Mouse (Mus musculus): ENCODE data around the gene Coro2a. TPM values are rescaled to one million over a fixed set of nuclear protein-coding genes. Genes with fewer than 3 reads are reported as not detected.

Coro2a gene
- polyA plus RNA-seq, 1 experiment: 4.2 TPM

- no peak overlapping the region for H3K4me3 ChIP-seq (ENCODE audit: insufficient read depth, low read depth, low read length)
- H3K36me3 ChIP-seq (ENCODE audit: control insufficient read depth, insufficient read depth, low read length): no peaks in the 10 kb centered on the region
- WGBS: 58% methylated on average over 12 of the region's 12 CpGs
- no peak for DNase-seq
- H3K27me3 ChIP-seq (replicated peaks; ENCODE audit: control insufficient read depth, insufficient read depth, low read length): no peaks in the 10 kb centered on the region
- TF ChIP-seq POLR2A (IDR thresholded peaks at IDR 0.05; ENCODE audit: low read depth, low read length): no peak
- TF ChIP-seq CTCF (conservative IDR thresholded peaks at IDR 0.05; ENCODE audit: insufficient read depth, insufficient read length, low read depth, low read length): no peak
- H3K27ac ChIP-seq (ENCODE audit: insufficient read depth, low read depth, low read length): no peak overlapping the region
- no peaks in the 10 kb centered on the region for H3K4me1 ChIP-seq (ENCODE audit: control insufficient read depth, insufficient read depth, low read length)
These were observed 27.2 kb downstream of the Coro2a start for GRCm38 (mm10) chr4:46574841-46575240.

DNA sequence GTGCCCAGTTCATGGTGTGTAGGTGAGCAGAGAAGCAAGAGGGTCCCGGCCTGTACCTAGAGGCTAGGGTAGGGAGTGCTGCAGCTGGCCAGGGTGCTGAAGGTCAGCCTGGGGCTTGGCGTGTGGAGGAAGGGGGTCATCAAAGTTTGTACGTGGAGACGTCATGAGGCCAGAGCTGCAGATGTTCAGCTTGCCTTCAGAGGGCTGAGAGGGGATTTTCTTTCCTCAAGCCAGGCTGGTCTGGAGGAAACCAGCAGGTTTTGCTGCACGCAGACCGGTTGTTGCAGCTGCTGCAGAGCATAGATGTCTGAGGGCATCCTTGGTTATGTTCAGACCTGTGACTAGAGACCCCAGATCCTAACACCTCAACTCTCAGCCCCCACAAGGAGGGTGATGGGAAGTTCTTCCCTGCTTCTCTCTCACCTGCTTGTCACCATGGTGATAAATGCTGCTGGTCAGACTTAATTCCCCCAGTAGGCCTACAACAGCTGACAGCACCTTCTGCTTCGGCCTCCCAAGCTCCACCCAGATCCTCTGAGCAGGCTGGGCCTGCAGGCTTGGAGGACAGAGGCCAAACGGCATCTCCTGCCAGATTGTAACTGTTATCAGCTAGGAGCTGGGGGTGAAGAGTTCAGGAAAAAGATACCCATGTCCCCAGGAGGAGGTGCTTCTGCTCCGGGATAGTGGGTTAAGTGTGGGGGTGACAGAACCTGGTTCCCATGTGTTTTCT, 27.8 kb downstream of the Coro2a start:
- H3K27ac ChIP-seq (ENCODE audit: insufficient read depth, low read depth, low read length): no peak overlapping the region
- H3K4me1 ChIP-seq (ENCODE audit: control insufficient read depth, insufficient read depth, low read length): no peaks in the 10 kb centered on the region
- H3K27me3 ChIP-seq (replicated peaks; ENCODE audit: control insufficient read depth, insufficient read depth, low read length): no peaks in the 10 kb centered on the region
- H3K36me3 ChIP-seq (ENCODE audit: control insufficient read depth, insufficient read depth, low read length): no peaks in the 10 kb centered on the region
- no peak for DNase-seq
- 48% methylated on average over 9 of the region's 9 CpGs for WGBS
- TF ChIP-seq POLR2A (IDR thresholded peaks at IDR 0.05; ENCODE audit: low read depth, low read length) (no peak), CTCF (conservative IDR thresholded peaks at IDR 0.05; ENCODE audit: insufficient read depth, insufficient read length, low read depth, low read length) (no peak)
- H3K4me3 ChIP-seq (ENCODE audit: insufficient read depth, low read depth, low read length): no peak overlapping the region

- TF ChIP-seq CTCF (conservative IDR thresholded peaks at IDR 0.05; ENCODE audit: insufficient read depth, insufficient read length, low read depth, low read length) (no peak), POLR2A (IDR thresholded peaks at IDR 0.05; ENCODE audit: low read depth, low read length) (no peak)
- no peaks in the 10 kb centered on the region for H3K4me1 ChIP-seq (ENCODE audit: control insufficient read depth, insufficient read depth, low read length)
- H3K4me3 ChIP-seq (ENCODE audit: insufficient read depth, low read depth, low read length): no peak overlapping the region
- no peak for DNase-seq
- H3K36me3 ChIP-seq (ENCODE audit: control insufficient read depth, insufficient read depth, low read length): no peaks in the 10 kb centered on the region
- no peak overlapping the region for H3K27ac ChIP-seq (ENCODE audit: insufficient read depth, low read depth, low read length)
- WGBS: 74% methylated on average over 4 of the region's 4 CpGs
- H3K27me3 ChIP-seq (replicated peaks; ENCODE audit: control insufficient read depth, insufficient read depth, low read length): no peaks in the 10 kb centered on the region
These were observed 29.4 kb downstream of the Coro2a start for GRCm38 (mm10) chr4:46572616-46573015.

DNA sequence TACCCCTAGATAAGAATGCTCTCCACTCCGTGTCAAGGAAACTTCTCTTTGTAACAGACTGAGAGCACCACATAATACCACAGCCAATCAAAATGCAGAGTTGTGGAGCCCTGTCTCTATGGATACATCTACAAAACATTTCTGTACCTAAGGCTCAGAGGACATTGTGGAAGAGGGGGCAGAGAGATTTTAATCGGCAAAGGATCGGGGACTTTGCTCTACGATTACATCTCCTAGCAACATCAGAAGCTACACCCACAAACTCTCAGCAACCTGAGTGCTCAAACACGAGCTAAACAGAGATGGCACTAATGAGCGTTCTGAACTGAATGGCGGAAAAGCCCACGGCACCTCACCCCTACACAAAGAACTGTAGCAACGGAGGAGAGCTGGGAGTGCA, 30.3 kb downstream of the Coro2a start:
- no peaks in the 10 kb centered on the region for H3K27me3 ChIP-seq (replicated peaks; ENCODE audit: control insufficient read depth, insufficient read depth, low read length)
- no peak overlapping the region for H3K27ac ChIP-seq (ENCODE audit: insufficient read depth, low read depth, low read length)
- WGBS: 92% methylated on average over 9 of the region's 9 CpGs
- no peak overlapping the region for H3K4me3 ChIP-seq (ENCODE audit: insufficient read depth, low read depth, low read length)
- DNase-seq: no peak
- H3K4me1 ChIP-seq (ENCODE audit: control insufficient read depth, insufficient read depth, low read length): no peaks in the 10 kb centered on the region
- H3K36me3 ChIP-seq (ENCODE audit: control insufficient read depth, insufficient read depth, low read length): no peaks in the 10 kb centered on the region
- no peak for TF ChIP-seq POLR2A (IDR thresholded peaks at IDR 0.05; ENCODE audit: low read depth, low read length)
- no peak for TF ChIP-seq CTCF (conservative IDR thresholded peaks at IDR 0.05; ENCODE audit: insufficient read depth, insufficient read length, low read depth, low read length)

DNA sequence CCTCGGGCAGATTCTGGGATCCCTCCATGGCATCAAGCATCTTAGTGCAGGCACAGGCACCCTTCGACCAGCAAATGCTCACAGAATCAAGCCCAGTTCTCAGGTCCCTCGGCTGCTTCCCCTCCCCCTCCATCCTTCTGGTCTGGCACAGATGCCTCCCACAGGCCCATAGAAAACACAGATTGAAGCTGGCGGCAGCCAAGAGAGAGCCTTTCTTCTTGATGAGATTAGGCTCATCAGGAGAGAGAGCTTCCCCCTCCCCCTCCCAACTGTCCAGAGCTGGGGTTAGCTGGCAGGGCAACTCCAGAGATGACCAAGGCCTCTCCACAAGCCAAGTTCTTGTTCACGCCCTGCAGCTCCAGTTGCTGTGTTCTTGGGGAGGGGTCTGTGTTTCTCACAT, 32.3 kb downstream of the Coro2a start:
- Histone ChIP-seq H3K4me1 (ENCODE audit: control insufficient read depth, insufficient read depth, low read length) (no peaks in the 10 kb centered on the region), H3K27me3 (replicated peaks; ENCODE audit: control insufficient read depth, insufficient read depth, low read length) (no peaks in the 10 kb centered on the region), H3K27ac (ENCODE audit: insufficient read depth, low read depth, low read length) (no peak overlapping the region), H3K36me3 (ENCODE audit: control insufficient read depth, insufficient read depth, low read length) (no peaks in the 10 kb centered on the region), H3K4me3 (ENCODE audit: insufficient read depth, low read depth, low read length) (no peak overlapping the region)
- DNase-seq: no peak
- 56% methylated on average over 5 of the region's 5 CpGs for WGBS
- TF ChIP-seq POLR2A (IDR thresholded peaks at IDR 0.05; ENCODE audit: low read depth, low read length) (no peak), CTCF (conservative IDR thresholded peaks at IDR 0.05; ENCODE audit: insufficient read depth, insufficient read length, low read depth, low read length) (no peak)

- Histone ChIP-seq H3K4me3 (ENCODE audit: insufficient read depth, low read depth, low read length) (no peak overlapping the region), H3K36me3 (ENCODE audit: control insufficient read depth, insufficient read depth, low read length) (no peaks in the 10 kb centered on the region), H3K27me3 (replicated peaks; ENCODE audit: control insufficient read depth, insufficient read depth, low read length) (no peaks in the 10 kb centered on the region), H3K4me1 (ENCODE audit: control insufficient read depth, insufficient read depth, low read length) (no peaks in the 10 kb centered on the region), H3K27ac (ENCODE audit: insufficient read depth, low read depth, low read length) (no peak overlapping the region)
- DNase-seq: no peak
- 88% methylated on average over 8 of the region's 8 CpGs for WGBS
- TF ChIP-seq CTCF (conservative IDR thresholded peaks at IDR 0.05; ENCODE audit: insufficient read depth, insufficient read length, low read depth, low read length) (no peak), POLR2A (IDR thresholded peaks at IDR 0.05; ENCODE audit: low read depth, low read length) (no peak)
These were observed 33.8 kb downstream of the Coro2a start for GRCm38 (mm10) chr4:46568169-46568568.

- 73% methylated on average over 8 of the region's 8 CpGs for WGBS
- no peaks in the 10 kb centered on the region for H3K27me3 ChIP-seq (replicated peaks; ENCODE audit: control insufficient read depth, insufficient read depth, low read length)
- H3K27ac ChIP-seq (ENCODE audit: insufficient read depth, low read depth, low read length): no peak overlapping the region
- H3K4me3 ChIP-seq (ENCODE audit: insufficient read depth, low read depth, low read length): no peak overlapping the region
- no peaks in the 10 kb centered on the region for H3K36me3 ChIP-seq (ENCODE audit: control insufficient read depth, insufficient read depth, low read length)
- no peaks in the 10 kb centered on the region for H3K4me1 ChIP-seq (ENCODE audit: control insufficient read depth, insufficient read depth, low read length)
- TF ChIP-seq POLR2A (IDR thresholded peaks at IDR 0.05; ENCODE audit: low read depth, low read length) (no peak), CTCF (conservative IDR thresholded peaks at IDR 0.05; ENCODE audit: insufficient read depth, insufficient read length, low read depth, low read length) (no peak)
- no peak for DNase-seq
These were observed 34.9 kb downstream of the Coro2a start for GRCm38 (mm10) chr4:46566931-46567671.
